Mouse (Mus musculus): ENCODE data around the gene Mrpl27.

GRCm38 (mm10) chr11:94704020-94704419, 50.5 kb downstream of the Mrpl27 start:
- TF ChIP-seq HCFC1 (IDR thresholded peaks at IDR 0.05; ENCODE audit: borderline replicate concordance, insufficient read depth, low read length) (no peak), ZC3H11A (IDR thresholded peaks at IDR 0.05; ENCODE audit: borderline replicate concordance, low read depth, low read length) (no peak), CHD2 (IDR thresholded peaks at IDR 0.05; ENCODE audit: low read depth, low read length) (no peak)
